Mouse (Mus musculus): ENCODE measurements at regions not wholly inside any gene's neighbourhood (a gene's known extent, or its start where the extent isn't known, plus 50 kb on each side); places are given as distances from the start of the nearest gene placed in this dataset.

DNA sequence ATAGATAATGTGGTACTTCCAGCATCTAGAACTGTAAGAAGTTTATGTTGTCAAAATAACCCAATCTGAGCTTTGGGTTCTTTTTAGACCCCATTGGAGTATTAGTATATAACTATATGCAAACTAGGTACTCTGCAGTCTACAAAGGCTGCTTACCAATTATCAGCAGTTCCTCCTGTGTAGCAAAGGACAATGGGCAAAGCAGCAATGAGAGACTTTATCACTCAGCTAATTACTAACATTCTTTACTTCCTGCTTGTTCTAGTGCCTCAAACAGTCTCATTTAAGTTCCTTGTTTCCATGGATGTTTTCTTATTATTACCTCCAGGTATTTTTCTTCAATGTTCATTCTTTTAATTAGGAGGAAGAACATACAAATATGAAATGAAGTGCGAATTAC lies 312.5 kb upstream of the Klf6 start:
- no peak overlapping the region for H3K9ac ChIP-seq (replicated peaks; ENCODE audit: low read length)
- TF ChIP-seq CTCF (IDR thresholded peaks at IDR 0.05; ENCODE audit: low read depth) = no peak
- no peaks in the 10 kb centered on the region for H3K27me3 ChIP-seq (ENCODE audit: insufficient read depth, low read length)
- DNase-seq (ENCODE audit: low spot score) = no peak
- no peak for ATAC-seq
- H3K4me2 ChIP-seq (ENCODE audit: low read depth, low read length) = no peak overlapping the region
- H3K4me1 ChIP-seq (ENCODE audit: insufficient read depth, low read length) = no peaks in the 10 kb centered on the region
- H3K27ac ChIP-seq = no peak overlapping the region
- WGBS = 91% methylated on average over 1 of the region's 1 CpGs
- no peaks in the 10 kb centered on the region for H3K36me3 ChIP-seq (ENCODE audit: insufficient read depth, low read length)
- H3K9me3 ChIP-seq (ENCODE audit: low read length) = no peaks in the 10 kb centered on the region
- H3K4me3 ChIP-seq (ENCODE audit: low read length) = no peak overlapping the region

DNA sequence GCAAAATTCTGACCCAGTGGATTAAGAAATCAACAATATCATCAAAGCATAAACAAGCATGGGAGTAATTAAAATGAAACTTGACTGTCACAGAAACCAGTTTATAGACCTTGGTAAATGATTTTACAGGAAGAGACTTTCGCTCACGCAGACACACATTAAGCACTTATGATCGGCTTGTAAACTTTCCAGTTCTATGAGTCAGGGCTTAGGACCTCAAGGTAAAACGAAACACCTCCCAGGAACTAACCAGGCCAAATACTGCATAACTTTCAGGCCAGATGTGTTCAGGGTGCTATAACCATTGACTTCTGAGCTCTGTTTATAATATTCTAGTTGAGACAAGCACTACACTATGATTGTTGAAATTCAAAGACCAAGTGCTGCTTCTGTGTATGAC lies 312.1 kb upstream of the Klf6 start:
- no peak for TF ChIP-seq CTCF (IDR thresholded peaks at IDR 0.05; ENCODE audit: low read depth)
- H3K36me3 ChIP-seq (ENCODE audit: insufficient read depth, low read length) = no peaks in the 10 kb centered on the region
- 88% methylated on average over 4 of the region's 4 CpGs for WGBS

DNA sequence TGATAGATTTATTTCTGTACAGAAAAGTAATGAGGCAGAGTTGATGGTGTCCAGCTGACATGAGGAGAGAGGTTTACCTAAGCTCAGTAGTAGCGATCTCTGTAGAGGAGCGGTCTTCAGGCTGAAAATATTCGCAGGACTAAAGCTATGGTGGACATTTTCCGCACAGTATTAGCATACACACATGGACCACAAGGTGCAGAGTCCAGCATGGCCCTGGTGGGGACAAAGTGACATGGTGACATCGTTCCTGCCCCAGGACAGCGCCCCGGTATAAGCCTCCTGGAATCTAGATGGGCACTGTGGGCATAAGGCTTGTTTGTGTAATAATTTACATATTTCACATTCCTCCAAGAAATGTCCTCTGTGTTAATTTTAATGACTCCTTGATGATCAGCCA lies 311.5 kb upstream of the Klf6 start:
- TF ChIP-seq CTCF (IDR thresholded peaks at IDR 0.05; ENCODE audit: low read depth) = no peak
- Histone ChIP-seq H3K36me3 (ENCODE audit: insufficient read depth, low read length) (no peaks in the 10 kb centered on the region), H3K27me3 (ENCODE audit: insufficient read depth, low read length) (no peaks in the 10 kb centered on the region), H3K9me3 (ENCODE audit: low read length) (no peaks in the 10 kb centered on the region), H3K9ac (replicated peaks; ENCODE audit: low read length) (no peak overlapping the region), H3K4me3 (ENCODE audit: low read length) (no peak overlapping the region), H3K4me1 (ENCODE audit: insufficient read depth, low read length) (no peaks in the 10 kb centered on the region), H3K4me2 (ENCODE audit: low read depth, low read length) (no peak overlapping the region), H3K27ac (no peak overlapping the region)
- DNase-seq (ENCODE audit: low spot score) (no peak), ATAC-seq (no peak)
- WGBS = 97% methylated on average over 7 of the region's 7 CpGs

More for the DNA sequence above, 312.1 kb upstream of the Klf6 start:
- no peak overlapping the region for H3K9ac ChIP-seq (replicated peaks; ENCODE audit: low read length)
- ATAC-seq = no peak
- DNase-seq (ENCODE audit: low spot score) = no peak
- H3K4me3 ChIP-seq (ENCODE audit: low read length) = no peak overlapping the region
- no peak overlapping the region for H3K4me2 ChIP-seq (ENCODE audit: low read depth, low read length)
- H3K4me1 ChIP-seq (ENCODE audit: insufficient read depth, low read length) = no peaks in the 10 kb centered on the region
- no peaks in the 10 kb centered on the region for H3K9me3 ChIP-seq (ENCODE audit: low read length)
- no peaks in the 10 kb centered on the region for H3K27me3 ChIP-seq (ENCODE audit: insufficient read depth, low read length)
- H3K27ac ChIP-seq = no peak overlapping the region

DNA sequence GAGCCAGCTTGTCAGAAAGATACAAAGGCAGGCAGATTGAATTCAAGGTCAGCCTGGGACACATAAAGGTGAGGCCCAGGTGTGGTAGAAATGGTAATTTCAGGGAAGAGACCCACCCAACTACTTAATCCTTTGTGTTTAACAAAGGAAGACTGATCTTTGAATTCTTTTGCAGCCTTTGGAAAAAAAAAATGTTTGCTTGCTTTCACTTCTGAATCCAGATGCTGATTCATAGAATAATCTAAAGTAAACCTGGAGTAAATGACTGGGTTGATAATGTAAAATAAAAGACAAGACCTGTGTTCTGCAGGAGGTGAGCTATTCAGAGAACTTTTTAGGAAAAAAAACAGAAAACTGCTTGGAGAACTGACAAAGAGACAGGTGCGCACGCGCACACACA lies 310.9 kb upstream of the Klf6 start:
- Histone ChIP-seq H3K27me3 (ENCODE audit: insufficient read depth, low read length) (no peaks in the 10 kb centered on the region), H3K9me3 (ENCODE audit: low read length) (no peaks in the 10 kb centered on the region), H3K27ac (no peak overlapping the region), H3K4me2 (ENCODE audit: low read depth, low read length) (no peak overlapping the region), H3K36me3 (ENCODE audit: insufficient read depth, low read length) (no peaks in the 10 kb centered on the region), H3K9ac (replicated peaks; ENCODE audit: low read length) (no peak overlapping the region), H3K4me3 (ENCODE audit: low read length) (no peak overlapping the region), H3K4me1 (ENCODE audit: insufficient read depth, low read length) (no peaks in the 10 kb centered on the region)
- no peak for DNase-seq (ENCODE audit: low spot score)
- 88% methylated on average over 3 of the region's 3 CpGs for WGBS
- no peak for ATAC-seq
- TF ChIP-seq CTCF (IDR thresholded peaks at IDR 0.05; ENCODE audit: low read depth) = no peak

DNA sequence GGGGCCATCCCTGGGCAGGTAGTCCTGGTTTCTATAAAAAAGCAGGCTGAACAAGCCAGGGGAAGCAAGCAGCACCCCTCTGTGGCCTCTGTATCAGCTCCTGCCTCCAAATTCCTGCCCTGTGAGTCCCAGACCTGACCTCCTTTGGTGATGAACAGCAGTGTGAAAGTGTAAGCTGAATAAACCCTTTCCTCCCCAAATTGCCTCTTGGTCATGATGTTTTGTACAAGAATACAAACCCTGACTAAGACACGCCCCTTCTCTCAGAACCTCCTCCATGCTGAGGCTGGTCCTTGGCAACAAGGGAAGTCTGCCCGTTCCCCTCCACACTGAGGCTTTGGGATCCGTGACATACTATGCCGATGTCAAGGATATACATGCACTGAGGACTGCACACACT lies 310.2 kb upstream of the Klf6 start:
- H3K9me3 ChIP-seq (ENCODE audit: low read length) = no peaks in the 10 kb centered on the region
- 83% methylated on average over 4 of the region's 4 CpGs for WGBS
- H3K4me1 ChIP-seq (ENCODE audit: insufficient read depth, low read length) = no peaks in the 10 kb centered on the region
- H3K36me3 ChIP-seq (ENCODE audit: insufficient read depth, low read length) = no peaks in the 10 kb centered on the region
- H3K27ac ChIP-seq = no peak overlapping the region
- H3K27me3 ChIP-seq (ENCODE audit: insufficient read depth, low read length) = no peaks in the 10 kb centered on the region
- H3K4me2 ChIP-seq (ENCODE audit: low read depth, low read length) = no peak overlapping the region
- ATAC-seq (no peak), DNase-seq (ENCODE audit: low spot score) (no peak)
- no peak overlapping the region for H3K4me3 ChIP-seq (ENCODE audit: low read length)
- H3K9ac ChIP-seq (replicated peaks; ENCODE audit: low read length) = no peak overlapping the region
- TF ChIP-seq CTCF (IDR thresholded peaks at IDR 0.05; ENCODE audit: low read depth) = no peak

DNA sequence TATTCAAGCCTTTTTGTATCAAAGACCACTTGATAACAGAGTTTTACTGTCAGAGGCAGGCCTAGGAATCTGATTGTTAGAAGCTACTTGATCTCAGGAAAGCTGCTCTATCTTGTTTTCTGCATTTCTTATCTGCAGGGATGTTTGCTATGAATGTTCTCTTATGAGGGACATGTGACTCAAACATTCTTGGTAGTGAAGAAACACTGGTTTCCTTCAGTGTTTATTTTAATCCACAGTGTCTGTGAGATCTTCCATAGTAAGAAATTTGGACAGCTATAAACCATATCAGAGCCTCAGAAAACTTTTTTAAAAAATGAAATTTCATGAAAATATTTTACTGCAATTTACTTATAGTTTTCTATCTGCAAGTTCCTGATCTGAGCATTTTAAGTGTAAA lies 307.8 kb upstream of the Klf6 start:
- Histone ChIP-seq H3K4me1 (ENCODE audit: insufficient read depth, low read length) (no peaks in the 10 kb centered on the region), H3K36me3 (ENCODE audit: insufficient read depth, low read length) (no peaks in the 10 kb centered on the region), H3K27ac (no peak overlapping the region), H3K4me2 (ENCODE audit: low read depth, low read length) (no peak overlapping the region), H3K9me3 (ENCODE audit: low read length) (no peaks in the 10 kb centered on the region), H3K4me3 (ENCODE audit: low read length) (no peak overlapping the region), H3K27me3 (ENCODE audit: insufficient read depth, low read length) (no peaks in the 10 kb centered on the region), H3K9ac (replicated peaks; ENCODE audit: low read length) (no peak overlapping the region)
- no peak for DNase-seq (ENCODE audit: low spot score)
- ATAC-seq = no peak
- TF ChIP-seq CTCF (IDR thresholded peaks at IDR 0.05; ENCODE audit: low read depth) = no peak

DNA sequence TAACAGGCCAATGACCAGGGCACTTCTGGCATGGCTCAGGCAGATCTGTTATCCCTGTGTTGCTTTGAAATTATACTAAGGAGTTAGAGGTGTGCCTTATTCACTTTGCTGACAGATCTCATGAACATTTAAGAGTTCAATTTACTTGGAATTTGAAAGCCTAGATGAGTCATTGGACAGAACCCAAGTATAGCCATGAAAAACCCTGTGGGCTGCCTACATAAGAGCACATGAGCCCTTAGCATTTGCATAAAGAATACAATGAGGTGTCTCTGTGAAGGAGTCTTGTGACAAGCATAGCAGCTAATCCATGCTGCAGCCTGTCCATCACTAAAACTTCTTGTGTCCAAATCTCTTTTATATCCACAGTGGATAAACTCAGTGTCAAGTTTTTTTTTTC lies 303.2 kb upstream of the Klf6 start:
- no peak for TF ChIP-seq CTCF (IDR thresholded peaks at IDR 0.05; ENCODE audit: low read depth)
- Histone ChIP-seq H3K4me3 (ENCODE audit: low read length) (no peak overlapping the region), H3K4me1 (ENCODE audit: insufficient read depth, low read length) (no peaks in the 10 kb centered on the region), H3K9ac (replicated peaks; ENCODE audit: low read length) (no peak overlapping the region), H3K36me3 (ENCODE audit: insufficient read depth, low read length) (no peaks in the 10 kb centered on the region), H3K9me3 (ENCODE audit: low read length) (no peaks in the 10 kb centered on the region), H3K27ac (no peak overlapping the region), H3K4me2 (ENCODE audit: low read depth, low read length) (no peak overlapping the region), H3K27me3 (ENCODE audit: insufficient read depth, low read length) (no peaks in the 10 kb centered on the region)
- ATAC-seq = no peak
- DNase-seq (ENCODE audit: low spot score) = no peak

All from hindbrain, postnatal 0 days (tissue).